Mouse (Mus musculus) limb, embryonic 12.5 days (tissue): ENCODE results near the gene Spint3. TPM values are rescaled to one million over a fixed set of nuclear protein-coding genes. Genes with fewer than 3 reads are reported as not detected.
A peak's percentile ranks its signal among the peaks of the same experiment; 100 is the strongest.

Experiments
- ATAC-seq: fragments of 200-750 bp; cut with Nextera tagmentation; 2 replicates; pipeline ENCODE4 v1.8.0; 2017; ENCODE audit warnings: low read depth, moderate TSS enrichment; ENCODE audit not compliant: insufficient number of reproducible peaks, insufficient read depth, low FRiP score, low TSS enrichment
- H3K27ac ChIP-seq: fragments of 300-500 bp; sonication (generic); 2 replicates; pipeline ENCODE4 v1.5.1; 2016; ENCODE audit warnings: mild to moderate bottlenecking, moderate library complexity
- H3K27me3 ChIP-seq: fragments of 300-500 bp; sonication (generic); 2 replicates; pipeline ENCODE4 v1.6.1; 2016; ENCODE audit warnings: mild to moderate bottlenecking, moderate library complexity
- H3K36me3 ChIP-seq: fragments of 300-500 bp; sonication (generic); 2 replicates; pipeline ENCODE4 v1.6.1; 2016; ENCODE audit warnings: mild to moderate bottlenecking, moderate library complexity
- H3K4me1 ChIP-seq: fragments of 300-500 bp; sonication (generic); replicated peaks from 2 replicates; pipeline ENCODE4 v1.6.1; 2016
- H3K4me2 ChIP-seq: fragments of 300-500 bp; sonication (generic); 2 replicates; pipeline ENCODE4 v1.6.1; 2016; ENCODE audit warnings: mild to moderate bottlenecking, moderate library complexity
- H3K4me3 ChIP-seq: fragments of 300-500 bp; sonication (generic); replicated peaks from 2 replicates; pipeline ENCODE4 v1.5.1; 2016; ENCODE audit warnings: mild to moderate bottlenecking
- H3K9ac ChIP-seq: fragments of 300-500 bp; sonication (generic); replicated peaks from 2 replicates; pipeline ENCODE4 v1.6.1; 2016; ENCODE audit warnings: mild to moderate bottlenecking, moderate library complexity
- H3K9me3 ChIP-seq: fragments of 300-500 bp; sonication (generic); 2 replicates; pipeline ENCODE4 v1.6.1; 2016; ENCODE audit warnings: mild to moderate bottlenecking, moderate library complexity
- WGBS: fragments of 180-500 bp; shearing (Covaris S2); methylation state at CpG from one replicate; pipeline ENCODE4 v1.1.7; 2016; 5-methylcytosine and 5-hydroxymethylcytosine counted together
- polyA plus RNA-seq: library from polyadenylated mRNA; unstranded; fragments of >200 nt; fragmentation: Nextera tagmentation; extraction: Ambion mirVana; gene quantifications from 2 replicates; pipeline ENCODE4 v1.2.1, GENCODE M21; 2016

The Spint3 gene
- polyA plus RNA-seq, 1 experiment from 2014 or later, result not detected

DNA sequence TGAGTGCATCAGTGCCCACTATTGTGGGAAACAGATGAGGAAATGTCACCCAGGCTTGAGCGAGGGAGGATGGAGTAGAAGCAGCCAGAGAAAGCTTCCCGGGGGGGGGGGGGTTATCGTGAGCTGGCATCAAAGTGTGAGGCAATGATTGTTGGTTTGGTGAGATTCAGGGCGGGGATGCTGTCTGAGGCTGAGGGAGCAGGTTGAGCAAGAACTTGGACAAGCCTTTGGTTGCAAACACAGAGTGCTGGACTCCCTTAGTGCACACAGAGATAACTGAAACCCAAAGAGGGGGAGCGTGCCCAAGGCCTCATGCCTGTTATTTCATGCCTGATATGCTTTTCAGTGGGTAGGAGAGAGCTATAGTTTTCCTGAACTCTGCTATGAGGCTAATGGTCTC lies 5.8 kb downstream of the Spint3 start:
- ATAC-seq, result no peak
- no peak overlapping the region for H3K27ac ChIP-seq
- H3K9ac ChIP-seq, result no peak overlapping the region
- peaks cover 8% of the 10 kb centered on the region; the same call in 1 of the 2 replicates for H3K36me3 ChIP-seq
- WGBS, result 91% methylated on average over 5 of the region's 5 CpGs
- H3K27me3 ChIP-seq, result peaks cover 3% of the 10 kb centered on the region; the same call in 1 of the 2 replicates
- H3K4me2 ChIP-seq, result no peak overlapping the region
- no peak overlapping the region for H3K4me3 ChIP-seq
- H3K9me3 ChIP-seq, result 0 out of 2 replicates have a peak, but pooled peaks cover 3% of the 10 kb centered on the region
- H3K4me1 ChIP-seq, result peaks cover 18% of the 10 kb centered on the region

GRCm38 (mm10) chr2:164566997-164567396 lies 6.3 kb downstream of the Spint3 start:
- Histone ChIP-seq H3K36me3 (peaks cover 8% of the 10 kb centered on the region; the same call in 1 of the 2 replicates), H3K4me3 (no peak overlapping the region), H3K9me3 (0 out of 2 replicates have a peak, but pooled peaks cover 3% of the 10 kb centered on the region), H3K27me3 (peaks cover 7% of the 10 kb centered on the region; the same call in 1 of the 2 replicates), H3K4me1 (peaks cover 23% of the 10 kb centered on the region), H3K9ac (no peak overlapping the region), H3K27ac (no peak overlapping the region), H3K4me2 (no peak overlapping the region)
- no peak for ATAC-seq
- WGBS, result 81% methylated on average over 2 of the region's 2 CpGs

DNA sequence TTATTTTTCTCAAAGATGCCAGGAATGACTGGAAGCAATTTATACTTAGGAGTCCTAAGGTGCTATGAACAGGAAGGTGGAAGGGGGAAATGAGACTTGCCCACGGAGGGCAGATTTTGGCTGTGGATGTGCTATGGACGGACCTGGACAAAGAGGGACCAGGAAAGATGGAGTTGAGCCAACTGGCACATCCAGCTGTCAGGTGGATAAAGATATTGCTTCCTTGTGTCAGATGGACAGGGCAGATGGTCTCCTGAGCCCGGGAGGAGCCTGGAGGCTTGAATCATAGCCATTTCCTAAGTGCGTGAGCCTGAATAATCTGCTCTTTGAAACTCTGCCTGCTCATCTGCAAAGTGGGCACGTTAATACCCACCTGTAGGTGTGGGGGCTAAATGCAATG lies 8.9 kb downstream of the Spint3 start:
- no peak for ATAC-seq
- Histone ChIP-seq H3K27me3 (peaks cover 11% of the 10 kb centered on the region; the same call in 1 of the 2 replicates), H3K4me2 (peak overlapping the region; percentile 86), H3K9me3 (0 out of 2 replicates have a peak, but pooled peaks cover 3% of the 10 kb centered on the region), H3K27ac (no peak overlapping the region), H3K4me1 (peaks cover 23% of the 10 kb centered on the region), H3K4me3 (no peak overlapping the region), H3K9ac (no peak overlapping the region), H3K36me3 (peaks cover 8% of the 10 kb centered on the region; the same call in 1 of the 2 replicates)
- 75% methylated on average over 5 of the region's 5 CpGs for WGBS

- H3K27me3 ChIP-seq, result peaks cover 11% of the 10 kb centered on the region; the same call in 1 of the 2 replicates
These were observed 9.8 kb downstream of the Spint3 start for GRCm38 (mm10) chr2:164563339-164564038.

GRCm38 (mm10) chr2:164562391-164563188 lies 10.7 kb downstream of the Spint3 start, which contains the start of gene Wfdc2:
Gene Wfdc2 (plus strand): TSS chr2:164562413.
- Histone ChIP-seq H3K36me3 (peaks cover 8% of the 10 kb centered on the region; the same call in 1 of the 2 replicates), H3K9ac (peak within 1 kb of the TSS; percentile 73), H3K27me3 (peaks cover 15% of the 10 kb centered on the region; the same call in 1 of the 2 replicates), H3K27ac (peak within 1 kb of the TSS; percentile 50; the same call in 1 of the 2 replicates), H3K4me1 (peaks cover 23% of the 10 kb centered on the region), H3K4me2 (peak within 1 kb of the TSS; percentile 86), H3K9me3 (0 out of 2 replicates have a peak, but pooled peaks cover 3% of the 10 kb centered on the region), H3K4me3 (peak within 1 kb of the TSS; percentile 47)
- 2% methylated on average over 24 of the region's 24 CpGs for WGBS
- 0 out of 2 replicates have a peak, but pooled peaks have one; percentile 10 for ATAC-seq

More at GRCm38 (mm10) chr2:164563339-164564038, 9.8 kb downstream of the Spint3 start:
- WGBS, result under 1% methylated on average over 32 of the region's 32 CpGs
- ATAC-seq, result peak; percentile 66; the same call in 1 of the 2 replicates
- Histone ChIP-seq H3K27ac (peak overlapping the region; percentile 50; the same call in 1 of the 2 replicates), H3K4me2 (peak overlapping the region; percentile 86), H3K4me1 (peaks cover 23% of the 10 kb centered on the region), H3K9me3 (0 out of 2 replicates have a peak, but pooled peaks cover 3% of the 10 kb centered on the region), H3K4me3 (peak overlapping the region; percentile 47), H3K9ac (peak overlapping the region; percentile 73), H3K36me3 (peaks cover 8% of the 10 kb centered on the region; the same call in 1 of the 2 replicates)

DNA sequence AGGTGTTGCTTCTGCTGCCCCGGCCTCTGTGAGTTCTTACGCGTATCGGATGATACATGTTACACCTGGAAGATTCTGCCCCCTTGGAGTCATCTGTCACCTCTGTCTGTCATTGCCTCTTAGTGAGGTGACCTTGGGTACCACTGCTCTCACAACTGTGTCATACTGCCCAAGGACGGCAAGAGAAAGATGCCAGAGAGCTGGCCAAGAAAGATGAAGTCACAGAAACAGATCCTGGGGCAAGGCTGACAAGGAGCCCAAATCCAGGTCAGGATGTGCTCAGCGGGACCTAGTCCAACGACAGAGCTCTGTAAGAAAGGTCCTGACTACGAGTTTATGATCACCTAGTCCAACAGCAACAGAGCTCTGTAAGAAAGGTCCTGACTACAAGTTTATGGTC lies 13.2 kb downstream of the Spint3 start:
- peaks cover 15% of the 10 kb centered on the region; the same call in 1 of the 2 replicates for H3K27me3 ChIP-seq
- H3K9me3 ChIP-seq, result no peaks in the 10 kb centered on the region
- 89% methylated on average over 8 of the region's 8 CpGs for WGBS
- no peak for ATAC-seq
- no peak overlapping the region for H3K27ac ChIP-seq
- H3K4me3 ChIP-seq, result no peak overlapping the region
- no peak overlapping the region for H3K9ac ChIP-seq
- peaks cover 23% of the 10 kb centered on the region for H3K4me1 ChIP-seq
- H3K4me2 ChIP-seq, result no peak overlapping the region
- H3K36me3 ChIP-seq, result no peaks in the 10 kb centered on the region

- Histone ChIP-seq H3K27me3 (0 out of 2 replicates have a peak, but pooled peaks cover 15% of the 10 kb centered on the region), H3K4me2 (no peak overlapping the region), H3K27ac (no peak overlapping the region), H3K9ac (no peak overlapping the region), H3K36me3 (no peaks in the 10 kb centered on the region), H3K4me3 (no peak overlapping the region), H3K9me3 (no peaks in the 10 kb centered on the region), H3K4me1 (peaks cover 19% of the 10 kb centered on the region)
- no peak for ATAC-seq
- 39% methylated on average over 16 of the region's 16 CpGs for WGBS
These were observed 14.1 kb downstream of the Spint3 start for GRCm38 (mm10) chr2:164558991-164559645.

GRCm38 (mm10) chr2:164558426-164558825 lies 14.8 kb downstream of the Spint3 start:
- Histone ChIP-seq H3K9me3 (no peaks in the 10 kb centered on the region), H3K4me3 (no peak overlapping the region), H3K9ac (no peak overlapping the region), H3K36me3 (no peaks in the 10 kb centered on the region), H3K27me3 (0 out of 2 replicates have a peak, but pooled peaks cover 15% of the 10 kb centered on the region), H3K27ac (no peak overlapping the region), H3K4me1 (peaks cover 14% of the 10 kb centered on the region), H3K4me2 (no peak overlapping the region)
- no peak for ATAC-seq
- WGBS, result 87% methylated on average over 8 of the region's 8 CpGs

GRCm38 (mm10) chr2:164551502-164551901 lies 21.8 kb downstream of the Spint3 start:
- ATAC-seq, result no peak
- H3K4me2 ChIP-seq, result no peak overlapping the region
- WGBS, result 90% methylated on average over 9 of the region's 9 CpGs
- no peaks in the 10 kb centered on the region for H3K9me3 ChIP-seq
- H3K9ac ChIP-seq, result no peak overlapping the region
- peaks cover 6% of the 10 kb centered on the region; the same call in 1 of the 2 replicates for H3K4me1 ChIP-seq
- H3K4me3 ChIP-seq, result no peak overlapping the region
- no peaks in the 10 kb centered on the region for H3K36me3 ChIP-seq
- peaks cover 12% of the 10 kb centered on the region for H3K27me3 ChIP-seq
- no peak overlapping the region for H3K27ac ChIP-seq

DNA sequence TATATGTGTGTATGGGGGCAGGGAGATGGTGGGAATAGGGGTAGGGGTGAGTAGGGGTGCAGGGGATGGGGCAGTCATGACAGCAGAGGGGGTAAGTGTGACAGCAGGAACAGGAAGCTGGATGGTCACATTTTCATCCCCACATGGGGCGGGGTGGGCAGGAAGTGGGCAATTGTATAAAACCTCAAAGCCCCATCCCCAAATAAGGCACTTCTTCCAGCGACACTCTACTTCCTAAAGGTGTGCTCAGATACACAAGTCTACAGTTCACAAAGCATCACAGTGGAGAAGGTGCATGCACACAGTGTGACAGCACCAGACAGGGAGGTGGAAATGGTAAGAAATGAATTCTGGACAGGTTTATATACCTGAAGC lies 22.4 kb downstream of the Spint3 start:
- Histone ChIP-seq H3K9ac (no peak overlapping the region), H3K36me3 (no peaks in the 10 kb centered on the region), H3K4me1 (peaks cover 6% of the 10 kb centered on the region; the same call in 1 of the 2 replicates), H3K4me2 (no peak overlapping the region), H3K27ac (no peak overlapping the region), H3K9me3 (no peaks in the 10 kb centered on the region), H3K27me3 (peaks cover 12% of the 10 kb centered on the region), H3K4me3 (no peak overlapping the region)
- ATAC-seq, result no peak
- 78% methylated on average over 2 of the region's 2 CpGs for WGBS
